Mouse (Mus musculus) heart, embryonic 10.5 days (tissue): ENCODE data around the gene Emc7. TPM values are rescaled to one million over a fixed set of nuclear protein-coding genes. Genes with fewer than 3 reads are reported as not detected.

Source experiments
- DNase-seq: peaks from one replicate; pipeline ENCODE4 v3.0.0-alpha.2; 2017; ENCODE audit warnings: low spot score
- H3K27ac ChIP-seq: fragments of 300-500 bp; sonication (generic); 2 replicates; pipeline ENCODE4 v1.5.1; 2016; ENCODE audit warnings: mild to moderate bottlenecking
- H3K27me3 ChIP-seq: fragments of 300-500 bp; sonication (generic); 2 replicates; pipeline ENCODE4 v1.6.1; 2016; ENCODE audit warnings: mild to moderate bottlenecking; ENCODE audit not compliant: poor library complexity, insufficient read depth, severe bottlenecking
- H3K36me3 ChIP-seq: fragments of 300-500 bp; sonication (generic); 2 replicates; pipeline ENCODE4 v1.6.1; 2016; ENCODE audit warnings: mild to moderate bottlenecking, moderate library complexity
- H3K4me1 ChIP-seq: fragments of 300-500 bp; sonication (generic); 2 replicates; pipeline ENCODE4 v1.6.1; 2016; ENCODE audit warnings: mild to moderate bottlenecking
- H3K4me3 ChIP-seq: fragments of 300-500 bp; sonication (generic); 2 replicates; pipeline ENCODE4 v1.5.1; 2016; ENCODE audit warnings: mild to moderate bottlenecking, moderate library complexity
- H3K9me3 ChIP-seq: fragments of 300-500 bp; sonication (generic); 2 replicates; pipeline ENCODE4 v1.6.1; 2016; ENCODE audit warnings: mild to moderate bottlenecking, moderate library complexity
- WGBS: fragments of 180-500 bp; shearing (Covaris S2); methylation state at CpG from one replicate; pipeline ENCODE4 v1.1.7; 2016; 5-methylcytosine and 5-hydroxymethylcytosine counted together
- polyA plus RNA-seq: library from polyadenylated mRNA; unstranded; fragments of >200 nt; fragmentation: Nextera tagmentation; extraction: Ambion mirVana; gene quantifications from 2 replicates; pipeline ENCODE4 v1.2.1, GENCODE M21; 2016

Gene Emc7
- polyA plus RNA-seq, 1 experiment from 2014 or later = 16.1 TPM

GRCm38 (mm10) chr2:112483334-112483651, 28.5 kb downstream of the Emc7 start:
- H3K4me3 ChIP-seq = no peak overlapping the region
- H3K9me3 ChIP-seq = no peaks in the 10 kb centered on the region
- H3K4me1 ChIP-seq = peaks cover 4% of the 10 kb centered on the region; the same call in 1 of the 2 replicates
- no peaks in the 10 kb centered on the region for H3K36me3 ChIP-seq
- 71% methylated on average over 2 of the region's 2 CpGs for WGBS
- H3K27me3 ChIP-seq = no peaks in the 10 kb centered on the region
- H3K27ac ChIP-seq = no peak overlapping the region
- no peak for DNase-seq

GRCm38 (mm10) chr2:112484886-112485285, 30.1 kb downstream of the Emc7 start:
- no peak overlapping the region for H3K4me3 ChIP-seq
- H3K27ac ChIP-seq = no peak overlapping the region
- H3K4me1 ChIP-seq = peaks cover 4% of the 10 kb centered on the region; the same call in 1 of the 2 replicates
- H3K36me3 ChIP-seq = no peaks in the 10 kb centered on the region
- DNase-seq = peak; percentile 83
- H3K27me3 ChIP-seq = no peaks in the 10 kb centered on the region
- 29% methylated on average over 2 of the region's 2 CpGs for WGBS
- H3K9me3 ChIP-seq = no peaks in the 10 kb centered on the region

- Histone ChIP-seq H3K4me3 (no peak overlapping the region), H3K27ac (no peak overlapping the region)
- no peak for DNase-seq
Measured at GRCm38 (mm10) chr2:112490483-112491196, 35.8 kb downstream of the Emc7 start.

GRCm38 (mm10) chr2:112491629-112492028, 36.8 kb downstream of the Emc7 start:
- no peak overlapping the region; the same call in 1 of the 2 replicates for H3K4me3 ChIP-seq

More at GRCm38 (mm10) chr2:112490483-112491196, 35.8 kb downstream of the Emc7 start:
- no peaks in the 10 kb centered on the region for H3K27me3 ChIP-seq
- H3K36me3 ChIP-seq = no peaks in the 10 kb centered on the region
- H3K9me3 ChIP-seq = no peaks in the 10 kb centered on the region
- H3K4me1 ChIP-seq = peaks cover 7% of the 10 kb centered on the region; the same call in 1 of the 2 replicates
- WGBS = 81% methylated on average over 11 of the region's 11 CpGs

GRCm38 (mm10) chr2:112492431-112492855, 37.6 kb downstream of the Emc7 start:
- WGBS = 8% methylated on average over 9 of the region's 9 CpGs
- no peaks in the 10 kb centered on the region for H3K9me3 ChIP-seq
- H3K27ac ChIP-seq = peak overlapping the region; percentile 100
- H3K4me3 ChIP-seq = peak overlapping the region; percentile 82
- DNase-seq = no peak
- peaks cover 7% of the 10 kb centered on the region; the same call in 1 of the 2 replicates for H3K4me1 ChIP-seq
- no peaks in the 10 kb centered on the region for H3K36me3 ChIP-seq
- no peaks in the 10 kb centered on the region for H3K27me3 ChIP-seq

More at GRCm38 (mm10) chr2:112491629-112492028, 36.8 kb downstream of the Emc7 start:
- no peaks in the 10 kb centered on the region for H3K27me3 ChIP-seq
- peaks cover 7% of the 10 kb centered on the region; the same call in 1 of the 2 replicates for H3K4me1 ChIP-seq
- H3K27ac ChIP-seq = no peak overlapping the region
- 83% methylated on average over 5 of the region's 5 CpGs for WGBS
- no peak for DNase-seq
- H3K36me3 ChIP-seq = no peaks in the 10 kb centered on the region
- H3K9me3 ChIP-seq = no peaks in the 10 kb centered on the region

GRCm38 (mm10) chr2:112492856-112493538, 38.2 kb downstream of the Emc7 start, which contains the start of gene Aven:
Gene Aven (plus strand): TSS chr2:112492964.
- Histone ChIP-seq H3K27me3 (no peaks in the 10 kb centered on the region), H3K9me3 (no peaks in the 10 kb centered on the region), H3K4me1 (peaks cover 10% of the 10 kb centered on the region), H3K4me3 (peak within 1 kb of the TSS; percentile 82), H3K27ac (peak within 1 kb of the TSS; percentile 100), H3K36me3 (no peaks in the 10 kb centered on the region)
- under 1% methylated on average over 72 of the region's 87 CpGs for WGBS
- DNase-seq = peak; percentile 93

GRCm38 (mm10) chr2:112493539-112494260, 38.9 kb downstream of the Emc7 start:
- no peaks in the 10 kb centered on the region for H3K27me3 ChIP-seq
- H3K4me1 ChIP-seq = peaks cover 12% of the 10 kb centered on the region
- H3K27ac ChIP-seq = peak overlapping the region; percentile 100
- no peaks in the 10 kb centered on the region for H3K9me3 ChIP-seq
- 41% methylated on average over 11 of the region's 11 CpGs for WGBS
- no peak for DNase-seq
- H3K36me3 ChIP-seq = no peaks in the 10 kb centered on the region
- peak overlapping the region; percentile 82 for H3K4me3 ChIP-seq

GRCm38 (mm10) chr2:112497851-112498250, 43.1 kb downstream of the Emc7 start:
- no peak overlapping the region for H3K27ac ChIP-seq
- H3K27me3 ChIP-seq = no peaks in the 10 kb centered on the region
- no peak overlapping the region for H3K4me3 ChIP-seq
- no peaks in the 10 kb centered on the region for H3K9me3 ChIP-seq
- no peaks in the 10 kb centered on the region for H3K36me3 ChIP-seq
- H3K4me1 ChIP-seq = peaks cover 19% of the 10 kb centered on the region
- 73% methylated on average over 7 of the region's 7 CpGs for WGBS
- DNase-seq = no peak

GRCm38 (mm10) chr2:112501209-112501608, 46.4 kb downstream of the Emc7 start:
- H3K27ac ChIP-seq = no peak overlapping the region
- no peaks in the 10 kb centered on the region for H3K36me3 ChIP-seq
- peak; percentile 90 for DNase-seq
- WGBS = under 1% methylated on average over 6 of the region's 6 CpGs
- H3K4me1 ChIP-seq = peaks cover 12% of the 10 kb centered on the region; the same call in 1 of the 2 replicates
- H3K27me3 ChIP-seq = no peaks in the 10 kb centered on the region
- H3K9me3 ChIP-seq = no peaks in the 10 kb centered on the region
- H3K4me3 ChIP-seq = no peak overlapping the region

GRCm38 (mm10) chr2:112503978-112504377, 49.2 kb downstream of the Emc7 start:
- no peaks in the 10 kb centered on the region for H3K27me3 ChIP-seq
- peaks cover 10% of the 10 kb centered on the region; the same call in 1 of the 2 replicates for H3K4me1 ChIP-seq
- no peak overlapping the region for H3K27ac ChIP-seq
- no peaks in the 10 kb centered on the region for H3K9me3 ChIP-seq
- no peaks in the 10 kb centered on the region for H3K36me3 ChIP-seq
- DNase-seq = no peak
- H3K4me3 ChIP-seq = no peak overlapping the region
- 91% methylated on average over 6 of the region's 6 CpGs for WGBS

- DNase-seq = no peak
- Histone ChIP-seq H3K27ac (no peak overlapping the region), H3K36me3 (no peaks in the 10 kb centered on the region), H3K4me3 (no peak overlapping the region), H3K9me3 (no peaks in the 10 kb centered on the region), H3K4me1 (peaks cover 9% of the 10 kb centered on the region; the same call in 1 of the 2 replicates), H3K27me3 (no peaks in the 10 kb centered on the region)
- 65% methylated on average over 5 of the region's 5 CpGs for WGBS
Measured at GRCm38 (mm10) chr2:112506841-112507435, 52.1 kb downstream of the Emc7 start.

- Histone ChIP-seq H3K9me3 (no peaks in the 10 kb centered on the region), H3K4me1 (peaks cover 9% of the 10 kb centered on the region; the same call in 1 of the 2 replicates), H3K36me3 (no peaks in the 10 kb centered on the region), H3K27ac (no peak overlapping the region), H3K27me3 (no peaks in the 10 kb centered on the region), H3K4me3 (no peak overlapping the region)
- DNase-seq = no peak
- whole genome bisulfite sequencing = 87% methylated on average over 1 of the region's 1 CpGs
Measured at GRCm38 (mm10) chr2:112507444-112507843, 52.6 kb downstream of the Emc7 start.
